Mouse (Mus musculus): ENCODE data around the gene Ugt1a2. TPM values are rescaled to one million over a fixed set of nuclear protein-coding genes. Genes with fewer than 3 reads are reported as not detected.

The Ugt1a2 gene
- total RNA-seq, 2 experiments from 2014 or later, result not detected

DNA sequence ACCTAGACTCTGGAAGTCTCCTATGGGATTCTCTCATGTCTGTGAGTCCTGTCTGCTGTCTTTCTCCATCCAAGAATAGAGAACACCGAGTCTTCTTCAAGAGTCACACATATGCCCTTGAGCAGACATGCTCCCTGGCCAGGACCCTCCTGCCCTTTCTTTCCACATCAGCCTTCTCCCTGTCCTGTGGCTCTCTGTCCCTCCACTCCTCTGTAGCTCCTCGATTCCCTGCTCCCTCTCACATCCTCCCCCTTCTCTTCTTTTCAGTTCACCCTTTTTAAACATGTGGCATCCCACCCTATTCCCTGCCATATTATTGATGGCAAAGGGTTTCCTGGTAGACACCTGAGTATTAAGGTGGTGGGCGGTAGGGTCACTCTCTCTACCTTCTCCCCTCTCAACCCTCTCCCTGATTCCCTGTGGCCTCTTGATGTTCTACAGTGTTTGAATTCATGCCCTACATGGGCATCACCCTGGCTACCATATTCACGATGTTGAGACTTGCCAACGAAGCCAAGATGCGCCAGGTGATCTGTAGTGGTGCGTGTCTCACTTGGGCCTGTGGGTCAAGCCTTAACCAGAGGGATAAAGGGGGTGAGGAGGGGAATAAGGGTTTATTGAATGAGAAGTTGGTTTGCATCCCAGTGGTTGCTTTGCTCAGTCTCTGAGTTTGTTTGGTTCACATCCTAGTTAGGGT lies 31.6 kb downstream of the Ugt1a2 start:
- ATAC-seq (replicated peaks; ENCODE audit: low FRiP score, low TSS enrichment, poor library complexity, severe bottlenecking), result no peak

- no peak for ATAC-seq (replicated peaks; ENCODE audit: low FRiP score, low TSS enrichment, poor library complexity, severe bottlenecking)
These were observed 32.4 kb downstream of the Ugt1a2 start for GRCm38 (mm10) chr1:88232664-88233380.

- ATAC-seq (replicated peaks; ENCODE audit: low FRiP score, low TSS enrichment, poor library complexity, severe bottlenecking), result no peak
These were observed 33.2 kb downstream of the Ugt1a2 start for GRCm38 (mm10) chr1:88233421-88234247.

GRCm38 (mm10) chr1:88234248-88234610 lies 33.8 kb downstream of the Ugt1a2 start:
- no peak for ATAC-seq (replicated peaks; ENCODE audit: low FRiP score, low TSS enrichment, poor library complexity, severe bottlenecking)

- ATAC-seq (replicated peaks; ENCODE audit: low FRiP score, low TSS enrichment, poor library complexity, severe bottlenecking), result no peak
These were observed 34.2 kb downstream of the Ugt1a2 start for GRCm38 (mm10) chr1:88234646-88235045.

DNA sequence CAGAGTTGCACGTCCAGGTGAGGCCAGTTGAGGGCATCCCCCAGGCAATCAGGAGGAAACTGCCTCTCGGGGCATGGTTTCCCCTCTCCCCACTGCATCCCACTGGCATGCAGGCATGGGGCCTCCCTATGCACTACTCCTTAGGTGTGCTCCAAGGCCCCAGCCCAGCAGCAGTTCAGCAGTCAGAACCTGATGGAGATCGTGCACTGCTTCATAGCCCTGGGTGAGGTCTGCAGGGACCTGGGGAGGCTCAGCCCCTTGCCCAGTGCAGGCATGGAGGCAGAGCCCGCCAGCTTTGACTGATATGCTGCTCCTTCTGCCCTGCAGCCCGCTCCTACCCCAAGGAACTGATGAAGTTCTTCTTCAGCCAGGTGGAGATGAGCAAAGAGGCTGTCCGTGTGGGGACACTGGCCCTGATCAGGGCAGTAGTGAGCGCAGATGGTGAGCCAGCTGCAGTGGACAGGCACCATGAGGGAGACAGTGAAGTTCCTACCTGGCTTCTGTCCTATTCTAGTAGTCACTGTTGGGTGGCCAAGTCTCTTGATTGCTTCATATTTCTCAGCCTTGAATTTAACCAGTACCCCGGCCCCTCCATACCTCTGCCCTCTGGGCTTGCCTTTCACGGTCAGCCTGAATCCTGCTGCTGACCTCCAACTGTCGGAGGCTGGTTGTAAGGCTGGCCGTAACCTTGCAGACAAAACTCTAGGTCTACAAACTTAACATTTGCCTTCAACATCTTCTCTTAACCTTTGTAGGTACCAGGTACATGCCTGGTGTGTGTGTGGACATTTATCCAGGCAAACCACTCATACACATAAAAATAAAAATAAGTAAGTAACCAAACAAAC lies 34.9 kb downstream of the Ugt1a2 start:
- no peak for ATAC-seq (replicated peaks; ENCODE audit: low FRiP score, low TSS enrichment, poor library complexity, severe bottlenecking)

- ATAC-seq (replicated peaks; ENCODE audit: low FRiP score, low TSS enrichment, poor library complexity, severe bottlenecking), result no peak
These were observed 35.6 kb downstream of the Ugt1a2 start for GRCm38 (mm10) chr1:88235894-88236415.

GRCm38 (mm10) chr1:88237311-88237710 lies 36.9 kb downstream of the Ugt1a2 start:
- ATAC-seq (replicated peaks; ENCODE audit: low FRiP score, low TSS enrichment, poor library complexity, severe bottlenecking), result no peak

- ATAC-seq (replicated peaks; ENCODE audit: low FRiP score, low TSS enrichment, poor library complexity, severe bottlenecking), result no peak
These were observed 38.4 kb downstream of the Ugt1a2 start for GRCm38 (mm10) chr1:88238771-88239170.

- no peak for ATAC-seq (replicated peaks; ENCODE audit: low FRiP score, low TSS enrichment, poor library complexity, severe bottlenecking)
These were observed 39.7 kb downstream of the Ugt1a2 start for GRCm38 (mm10) chr1:88240072-88240471.

- no peak for ATAC-seq (replicated peaks; ENCODE audit: low FRiP score, low TSS enrichment, poor library complexity, severe bottlenecking)
These were observed 40.2 kb downstream of the Ugt1a2 start for GRCm38 (mm10) chr1:88240579-88240978.

- ATAC-seq (replicated peaks; ENCODE audit: low FRiP score, low TSS enrichment, poor library complexity, severe bottlenecking), result no peak
These were observed 43.5 kb downstream of the Ugt1a2 start for GRCm38 (mm10) chr1:88243861-88244260.

DNA sequence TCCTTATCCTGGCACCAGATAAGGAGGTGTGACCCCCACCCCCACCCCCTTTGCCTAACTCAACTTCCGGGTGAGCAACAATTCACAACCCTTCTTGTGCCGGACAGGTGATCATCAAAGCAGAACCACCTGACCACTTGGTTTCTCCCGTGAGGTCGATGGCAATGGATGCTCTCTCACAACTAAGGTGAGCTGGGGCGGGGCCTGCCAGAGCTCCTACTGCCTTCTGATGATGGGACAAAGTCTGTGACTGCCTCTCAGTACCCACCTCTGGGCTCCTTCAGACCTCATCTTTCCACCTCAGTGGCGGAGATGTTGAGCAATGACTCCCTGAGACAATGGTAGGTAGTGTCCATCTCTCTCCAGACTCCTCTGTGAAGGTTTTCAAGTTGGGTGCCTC lies 45.5 kb downstream of the Ugt1a2 start:
- ATAC-seq (replicated peaks; ENCODE audit: low FRiP score, low TSS enrichment, poor library complexity, severe bottlenecking), result no peak

- no peak for ATAC-seq (replicated peaks; ENCODE audit: low FRiP score, low TSS enrichment, poor library complexity, severe bottlenecking)
These were observed 46.0 kb downstream of the Ugt1a2 start for GRCm38 (mm10) chr1:88246386-88246785.

GRCm38 (mm10) chr1:88247660-88248059 lies 47.3 kb downstream of the Ugt1a2 start:
- ATAC-seq (replicated peaks; ENCODE audit: low FRiP score, low TSS enrichment, poor library complexity, severe bottlenecking), result no peak

- no peak for ATAC-seq (replicated peaks; ENCODE audit: low FRiP score, low TSS enrichment, poor library complexity, severe bottlenecking)
These were observed 48.3 kb downstream of the Ugt1a2 start for GRCm38 (mm10) chr1:88248658-88249057.

GRCm38 (mm10) chr1:88249596-88249995 lies 49.2 kb downstream of the Ugt1a2 start:
- ATAC-seq (replicated peaks; ENCODE audit: low FRiP score, low TSS enrichment, poor library complexity, severe bottlenecking), result peak; percentile 0; the same call in 1 of the 2 replicates

- ATAC-seq (replicated peaks; ENCODE audit: low FRiP score, low TSS enrichment, poor library complexity, severe bottlenecking), result no peak
These were observed 49.6 kb downstream of the Ugt1a2 start for GRCm38 (mm10) chr1:88250023-88250422.

- no peak for ATAC-seq (replicated peaks; ENCODE audit: low FRiP score, low TSS enrichment, poor library complexity, severe bottlenecking)
These were observed 52.7 kb downstream of the Ugt1a2 start for GRCm38 (mm10) chr1:88253106-88253505.

Data from megakaryocyte-erythroid progenitor cell, adult 5-6 weeks (primary cell).